Mouse (Mus musculus) urinary bladder, postnatal 4 days (tissue): ENCODE data around the gene Snrk.

Source experiments
- DNase-seq, 2 experiments: peaks; one replicate each; pipeline ENCODE4 v3.0.0; 2021 to 2022; ENCODE audit warnings: low spot score in 2 of 2

The Snrk gene

DNA sequence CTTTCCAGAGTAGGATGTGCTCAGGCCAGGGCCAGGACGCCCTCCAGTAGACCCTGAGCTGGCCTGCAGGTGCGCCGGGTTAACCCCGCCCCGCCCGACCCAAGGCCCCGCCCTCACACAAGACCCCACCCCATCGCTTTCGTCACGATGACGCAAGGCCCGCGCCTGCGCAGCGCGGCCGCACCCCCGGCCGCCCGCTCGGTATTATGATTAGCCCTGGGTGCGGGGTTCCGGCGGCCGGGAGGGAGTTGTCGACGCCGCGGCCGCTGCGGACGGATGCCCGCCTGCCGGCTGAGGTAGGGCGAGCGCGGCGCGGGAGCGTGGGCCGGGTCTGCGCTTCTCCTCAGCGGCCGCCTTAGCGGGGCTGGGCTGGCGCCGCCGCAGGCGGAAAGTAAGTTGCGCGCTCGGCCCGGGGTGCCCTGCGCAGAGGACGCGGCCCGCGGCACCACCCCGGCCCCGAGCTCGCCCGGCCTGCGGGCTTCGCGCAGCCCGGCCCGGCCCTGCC lies at the start of gene Snrk:
Gene Snrk (plus strand): TSS at position 155 of the 505 bp plus-strand sequence.
- DNase-seq: peak; percentile 82 to 89

DNA sequence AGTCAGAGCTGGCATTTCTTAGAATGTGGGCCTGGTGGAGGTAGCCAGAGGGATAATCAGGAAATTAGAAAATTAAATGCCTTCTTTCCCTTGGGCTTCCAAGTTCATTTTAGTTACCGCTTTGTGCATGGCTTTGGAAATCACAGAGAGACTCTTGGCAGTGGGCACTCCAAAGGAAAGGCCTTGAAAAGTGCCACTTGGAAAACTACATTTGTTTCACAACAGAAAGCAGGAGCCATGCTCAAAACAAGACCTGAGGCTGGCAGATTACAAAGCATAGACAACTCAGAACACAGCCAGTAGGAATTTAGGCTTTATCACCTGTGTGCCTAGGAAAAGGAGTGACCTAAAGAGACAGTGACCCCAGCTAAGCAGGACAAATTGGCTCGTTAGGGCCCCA lies 49.4 kb upstream of the Snrk start:
- DNase-seq: no peak

GRCm38 (mm10) chr9:122069560-122070174 lies 47.4 kb upstream of the Snrk start:
- no peak for DNase-seq

DNA sequence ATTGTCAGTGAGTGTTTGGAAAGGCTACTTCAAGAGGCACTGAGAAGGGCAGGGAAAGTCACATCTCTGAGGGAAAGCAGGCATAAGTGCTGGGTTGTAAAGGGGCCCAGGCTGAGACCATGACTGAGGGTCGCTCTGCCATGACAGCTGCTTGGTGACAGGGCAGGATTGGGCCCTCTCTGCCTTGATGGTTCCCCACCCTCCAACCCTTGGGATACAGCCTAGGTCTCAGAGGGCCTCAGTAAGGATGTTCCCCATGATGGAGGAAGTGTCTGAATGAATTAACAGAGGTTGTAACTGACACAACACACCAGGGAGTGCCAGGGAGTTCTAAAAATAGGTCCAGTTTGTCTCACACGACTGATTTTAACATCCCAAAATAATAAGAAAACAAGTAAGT lies 43.1 kb upstream of the Snrk start:
- DNase-seq: no peak

- DNase-seq: no peak
These were observed 42.5 kb upstream of the Snrk start for GRCm38 (mm10) chr9:122074575-122074974.

DNA sequence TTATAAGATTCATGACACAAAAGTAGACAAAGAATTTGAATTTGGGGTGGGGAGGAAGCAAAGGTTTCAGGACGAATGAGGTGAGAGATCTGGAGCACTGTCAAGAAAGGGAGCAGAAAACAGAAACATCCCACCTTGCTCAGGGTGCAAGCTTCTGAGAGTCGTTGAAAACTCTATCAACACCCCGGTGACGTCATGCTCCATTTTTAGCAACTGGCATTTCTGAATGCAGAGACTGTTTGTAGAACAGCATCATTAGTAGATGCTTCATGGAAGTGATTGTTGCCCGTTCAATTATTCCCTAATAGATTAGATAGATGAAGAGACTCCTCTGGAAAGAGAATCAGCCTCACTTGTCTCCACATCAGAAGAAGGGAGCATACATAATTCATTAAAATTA lies 38.6 kb upstream of the Snrk start:
- no peak for DNase-seq

GRCm38 (mm10) chr9:122083698-122084097 lies 33.4 kb upstream of the Snrk start:
- DNase-seq: no peak

DNA sequence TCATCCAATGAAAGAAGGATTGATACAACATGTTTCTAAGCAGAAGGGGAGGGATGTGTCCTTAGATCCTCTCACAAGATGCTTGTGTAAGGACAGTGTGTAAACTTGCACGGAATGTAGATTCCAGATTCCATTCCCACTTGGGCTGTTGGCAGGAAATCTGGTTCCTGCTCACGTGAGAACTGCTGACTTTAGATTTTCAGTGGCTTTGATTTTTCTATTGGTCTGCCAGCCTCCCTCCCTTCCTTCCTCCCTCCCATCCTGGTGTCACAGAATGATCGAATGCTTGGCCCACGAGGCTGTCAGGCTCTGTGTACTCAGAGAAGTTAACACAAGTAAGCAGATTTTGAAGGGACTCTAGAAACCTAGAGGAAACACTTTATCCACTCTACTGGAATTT lies 32.9 kb upstream of the Snrk start:
- DNase-seq: no peak

GRCm38 (mm10) chr9:122084636-122085035 lies 32.4 kb upstream of the Snrk start:
- no peak for DNase-seq

DNA sequence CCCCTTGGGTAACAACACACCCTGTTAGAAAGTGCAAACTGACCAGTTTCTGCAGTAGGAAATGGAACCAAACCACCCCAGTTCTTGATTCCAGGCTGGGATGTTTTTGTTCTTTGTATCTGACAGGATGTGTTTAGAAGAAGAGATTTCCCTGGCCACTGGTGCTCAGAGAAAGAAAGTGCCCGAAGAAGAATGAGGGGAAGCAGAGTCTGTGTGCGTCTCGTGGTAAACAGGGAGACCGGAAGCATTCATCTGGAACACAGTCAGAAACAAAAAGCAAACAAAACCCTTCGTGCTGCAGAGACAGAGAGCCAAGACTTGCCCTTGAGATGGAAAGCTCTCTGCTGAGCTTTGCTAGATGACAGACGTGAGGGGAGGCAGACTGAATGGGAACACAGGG lies 32.0 kb upstream of the Snrk start:
- no peak for DNase-seq

GRCm38 (mm10) chr9:122085550-122086205 lies 31.4 kb upstream of the Snrk start:
- no peak for DNase-seq

GRCm38 (mm10) chr9:122087086-122087485 lies 30.0 kb upstream of the Snrk start:
- DNase-seq: no peak

GRCm38 (mm10) chr9:122091171-122091570 lies 25.9 kb upstream of the Snrk start:
- DNase-seq: no peak

DNA sequence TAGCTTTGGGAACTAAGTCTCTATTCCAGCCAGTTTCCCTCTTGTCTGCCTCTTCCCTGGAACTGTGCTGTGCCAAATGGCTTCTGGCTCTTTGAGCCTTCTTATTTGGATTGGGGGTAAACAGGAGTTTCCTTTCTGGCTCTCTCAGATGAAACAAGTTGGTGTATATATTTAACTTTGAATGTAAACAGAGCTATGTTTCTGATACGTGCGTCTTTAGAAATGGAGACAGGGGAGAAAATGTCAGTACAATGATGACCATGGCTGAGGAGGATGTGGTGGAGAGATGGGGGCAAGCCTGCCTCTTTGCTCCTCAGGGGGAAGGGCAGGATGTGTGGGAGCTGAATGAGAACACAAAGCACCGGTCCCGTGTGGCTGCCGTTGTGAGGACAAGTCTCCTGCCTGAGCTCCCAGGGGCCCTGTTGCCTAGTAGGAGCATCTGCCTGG lies 25.3 kb upstream of the Snrk start:
- no peak for DNase-seq

- DNase-seq: no peak
These were observed 22.9 kb upstream of the Snrk start for GRCm38 (mm10) chr9:122094171-122094570.

DNA sequence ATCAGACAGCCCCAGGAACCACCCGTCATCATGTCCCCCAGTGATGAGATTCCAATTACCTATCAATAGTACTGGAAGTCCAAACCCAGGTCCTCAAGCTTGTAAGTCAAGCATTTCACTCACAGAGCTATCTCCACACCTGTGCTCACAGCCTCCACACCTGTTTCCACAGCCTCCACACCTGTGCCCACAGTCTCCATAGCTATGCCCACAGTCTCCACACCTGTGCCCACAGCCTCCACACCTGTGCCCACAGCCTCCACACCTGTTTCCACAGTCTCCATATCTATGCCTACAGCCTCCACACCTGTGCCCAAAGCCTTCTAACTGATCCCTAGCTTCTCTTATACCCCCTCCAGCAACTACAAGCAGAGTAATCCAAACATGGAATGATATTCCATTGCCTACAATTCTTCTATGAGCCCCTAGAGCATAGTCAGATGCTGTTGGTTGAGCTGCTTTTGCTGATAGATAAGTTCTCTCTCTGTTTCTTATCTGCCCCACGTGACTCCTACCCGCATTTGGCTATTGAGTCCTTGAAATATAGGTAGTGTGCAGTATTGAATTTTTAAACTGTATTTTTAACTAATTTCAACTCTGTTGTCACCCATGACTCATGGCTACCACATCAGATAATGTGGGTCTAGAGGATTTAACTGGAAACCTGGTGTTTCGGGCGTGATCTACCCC lies 20.1 kb upstream of the Snrk start:
- DNase-seq: no peak

DNA sequence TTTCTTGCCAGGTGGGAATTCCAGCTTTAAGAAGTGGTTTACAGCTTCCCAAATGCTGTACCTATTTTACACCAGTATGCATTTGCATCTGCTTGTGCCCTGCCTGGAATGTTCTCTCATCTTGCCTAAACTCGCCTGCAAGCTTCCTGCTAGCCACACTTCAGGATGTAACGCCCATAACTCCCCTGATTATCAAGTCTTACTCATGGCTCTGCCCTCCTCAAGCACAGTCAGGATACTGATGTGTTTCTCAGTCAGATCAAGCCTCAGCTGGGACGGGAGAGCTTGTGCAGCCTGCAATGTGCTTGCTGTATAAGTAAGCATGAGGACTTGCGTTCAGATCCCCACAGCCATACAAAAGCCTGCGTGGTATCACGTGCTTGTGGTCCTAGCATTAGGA lies 19.5 kb upstream of the Snrk start:
- no peak for DNase-seq

DNA sequence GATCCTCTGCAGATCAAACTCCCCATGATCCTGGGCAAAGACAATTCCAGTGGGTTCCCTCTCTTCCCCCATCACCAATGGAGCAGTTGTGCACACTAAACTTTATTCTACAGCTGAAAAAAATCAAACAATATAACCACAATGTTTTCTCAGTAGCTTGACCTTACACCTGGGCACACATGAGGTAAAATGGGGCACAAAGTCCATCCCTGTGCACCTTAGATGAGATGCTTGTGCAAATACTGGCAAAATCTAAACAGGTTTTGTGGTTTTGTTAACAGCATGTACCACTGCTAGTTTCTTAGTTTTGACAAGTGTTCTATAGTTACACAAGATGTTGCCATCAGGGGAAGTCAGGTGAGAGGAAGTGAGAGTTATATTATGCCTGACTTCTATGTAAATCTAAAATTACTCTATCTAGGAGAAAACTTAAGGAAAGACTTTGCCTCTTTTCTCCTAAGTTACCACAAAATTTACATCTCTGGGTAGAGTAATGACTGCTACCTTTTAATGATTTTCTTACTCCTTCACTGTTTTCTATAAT lies 16.4 kb upstream of the Snrk start:
- DNase-seq: no peak

DNA sequence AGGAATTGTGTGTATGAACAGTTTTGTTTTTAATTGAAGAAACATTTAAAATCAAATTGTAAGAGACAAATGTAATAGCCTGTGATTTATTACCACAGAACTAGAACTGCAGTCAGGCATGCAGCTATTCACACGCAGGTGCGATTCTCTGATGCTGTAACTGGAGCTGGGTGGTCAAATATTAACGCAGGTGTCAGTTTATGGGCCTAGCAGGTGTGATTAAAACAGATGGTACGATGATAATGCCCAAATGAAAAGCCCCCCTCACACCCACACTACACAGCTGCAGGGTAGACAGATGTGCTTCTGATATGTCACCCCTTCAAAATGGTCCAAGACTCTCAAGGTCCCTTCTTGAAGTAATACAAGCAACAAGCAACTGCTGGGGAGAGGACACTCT lies 15.9 kb upstream of the Snrk start:
- no peak for DNase-seq

- DNase-seq: no peak
These were observed 13.3 kb upstream of the Snrk start for GRCm38 (mm10) chr9:122103550-122104284.

DNA sequence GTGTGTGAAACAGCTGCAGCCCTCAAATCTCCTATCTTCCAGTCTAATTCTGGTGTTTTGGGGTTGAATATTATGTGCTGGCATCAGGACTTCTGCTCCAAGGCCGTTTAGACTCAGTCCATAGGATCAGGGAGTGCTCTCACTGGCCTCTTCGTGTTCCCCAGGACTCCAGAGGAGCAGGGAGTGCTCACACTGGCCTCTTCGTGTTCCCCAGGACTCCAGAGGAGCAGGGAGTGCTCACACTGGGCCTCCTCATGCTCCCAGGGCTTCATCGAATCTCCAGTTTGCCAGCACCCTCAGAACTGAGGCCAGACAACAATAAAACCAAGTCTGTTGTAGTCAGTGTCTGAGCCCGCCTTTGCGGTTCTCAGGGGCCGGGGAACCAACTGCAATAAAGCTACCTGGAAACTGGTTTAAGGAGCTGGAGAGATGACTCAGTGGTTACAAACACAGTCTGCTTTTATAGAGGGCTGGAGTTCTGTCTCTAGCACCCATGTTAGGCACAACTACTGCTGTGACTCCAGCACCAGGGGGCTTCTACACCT lies 12.7 kb upstream of the Snrk start:
- DNase-seq: no peak
